Mouse (Mus musculus): ENCODE results near the gene Gm10392.
A peak's percentile ranks its signal among the peaks of the same experiment; 100 is the strongest.

DNA sequence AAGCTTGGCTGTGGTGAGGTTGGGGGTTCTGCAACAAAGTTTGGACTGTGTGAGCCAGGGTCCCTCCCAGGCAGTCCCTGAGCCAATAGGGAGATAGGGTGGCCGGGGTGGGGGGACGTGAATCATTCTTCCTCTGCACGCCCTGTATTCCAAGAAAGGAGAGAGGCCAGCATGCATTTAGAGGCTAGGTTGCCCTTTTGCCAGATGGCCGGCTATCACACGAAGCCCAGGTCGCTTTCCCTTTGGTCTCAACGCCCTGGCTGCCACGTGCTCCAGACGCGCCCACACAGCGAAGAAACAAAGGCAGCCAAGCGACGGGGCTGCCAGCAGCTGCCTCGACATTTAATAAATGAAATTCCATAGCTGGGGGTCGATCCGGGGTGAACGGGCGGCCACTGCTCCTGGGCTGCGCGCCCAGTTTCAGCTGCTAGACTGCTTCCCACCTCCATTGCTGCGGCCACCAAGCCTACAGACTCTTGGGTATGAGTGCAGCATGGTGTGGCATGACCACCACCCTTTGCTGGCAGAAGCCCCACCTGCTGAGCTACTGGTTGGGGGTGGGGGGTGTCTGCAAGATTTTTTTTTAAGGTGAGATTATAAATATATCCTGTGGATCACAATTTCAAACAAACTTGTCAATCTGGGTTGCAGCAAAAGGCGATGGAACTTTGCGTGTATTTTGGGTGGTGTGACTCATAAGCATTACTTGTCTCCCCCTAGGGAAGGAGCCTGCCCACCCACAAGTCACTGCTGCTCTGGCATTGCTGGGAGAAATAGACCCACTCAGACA is 27.3 kb downstream of the Gm10392 start:
- no peak for TF ChIP-seq CTCF (IDR thresholded peaks at IDR 0.05; ENCODE audit: borderline replicate concordance, extremely low read depth, insufficient read depth, insufficient read length)
- TF ChIP-seq POLR2A (IDR thresholded peaks at IDR 0.05; ENCODE audit: borderline replicate concordance, extremely low read depth, insufficient read depth, insufficient read length, poor library complexity, severe bottlenecking), result 0 out of 2 replicates have a peak, but pooled peaks have one; percentile 3
